Mouse (Mus musculus) hindbrain, embryonic 13.5 days (tissue): Measurements from ENCODE around the gene Bcap31. TPM values are rescaled to one million over a fixed set of nuclear protein-coding genes. Genes with fewer than 3 reads are reported as not detected.
A peak's percentile ranks its signal among the peaks of the same experiment; 100 is the strongest.

Experiments used
- ATAC-seq: fragments of 200-750 bp; cut with Nextera tagmentation; 2 replicates; pipeline ENCODE4 v1.8.0; 2017; ENCODE audit warnings: moderate TSS enrichment; ENCODE audit not compliant: low FRiP score
- H3K27ac ChIP-seq: fragments of 300-500 bp; sonication (generic); 2 replicates; pipeline ENCODE4 v1.5.1; 2015; ENCODE audit warnings: inconsistent platforms, mild to moderate bottlenecking, moderate library complexity
- H3K27me3 ChIP-seq: fragments of 300-500 bp; sonication (generic); 2 replicates; pipeline ENCODE4 v1.6.1; 2015; ENCODE audit warnings: mild to moderate bottlenecking, inconsistent platforms
- H3K36me3 ChIP-seq: fragments of 300-500 bp; sonication (generic); 2 replicates; pipeline ENCODE4 v1.6.1; 2015; ENCODE audit warnings: mild to moderate bottlenecking, inconsistent platforms
- H3K4me1 ChIP-seq: fragments of 300-500 bp; sonication (generic); replicated peaks from 2 replicates; pipeline ENCODE4 v1.6.1; 2015; ENCODE audit warnings: inconsistent platforms
- H3K4me2 ChIP-seq: fragments of 300-500 bp; sonication (generic); 2 replicates; pipeline ENCODE4 v1.6.1; 2015; ENCODE audit warnings: inconsistent platforms, mild to moderate bottlenecking, moderate library complexity
- H3K4me3 ChIP-seq: fragments of 300-500 bp; sonication (generic); 2 replicates; pipeline ENCODE4 v1.5.1; 2015; ENCODE audit warnings: mild to moderate bottlenecking, inconsistent platforms
- H3K9ac ChIP-seq: fragments of 300-500 bp; sonication (generic); 2 replicates; pipeline ENCODE4 v1.6.1; 2015; ENCODE audit warnings: mild to moderate bottlenecking, inconsistent platforms
- H3K9me3 ChIP-seq: fragments of 300-500 bp; sonication (generic); 2 replicates; pipeline ENCODE4 v1.6.1; 2016; ENCODE audit warnings: inconsistent platforms
- WGBS: fragments of 180-500 bp; shearing (Covaris S2); methylation state at CpG from one replicate; pipeline ENCODE4 v1.1.7; 2015; 5-methylcytosine and 5-hydroxymethylcytosine counted together
- polyA plus RNA-seq: library from polyadenylated mRNA; unstranded; fragments of >200 nt; fragmentation: Nextera tagmentation; extraction: Ambion mirVana; gene quantifications from 2 replicates; pipeline ENCODE4 v1.2.1, GENCODE M21; 2015

The Bcap31 gene
- polyA plus RNA-seq, 1 experiment from 2014 or later = 138 TPM

DNA sequence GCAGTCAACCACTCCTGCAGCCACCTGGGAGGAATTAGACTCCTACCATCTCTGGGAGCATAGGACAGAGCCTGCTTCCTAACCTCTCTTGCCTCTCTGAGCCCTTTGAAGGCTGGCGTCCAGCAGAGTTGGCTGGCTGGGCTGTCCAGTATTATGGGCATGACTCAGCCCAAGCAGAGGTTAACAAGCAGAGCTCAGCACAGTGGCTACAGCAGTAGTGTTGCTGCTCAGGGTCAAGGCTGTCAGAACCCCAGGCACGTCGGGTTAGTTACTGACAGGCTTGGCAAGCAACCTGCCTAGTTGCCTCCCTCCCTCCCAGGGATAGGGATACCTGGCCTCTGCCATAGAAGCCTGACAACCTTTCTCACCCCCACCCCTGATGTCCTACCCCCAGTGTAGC lies 2.3 kb upstream of the Bcap31 start:
- Histone ChIP-seq H3K9me3 (no peaks in the 10 kb centered on the region), H3K27ac (no peak overlapping the region), H3K27me3 (no peaks in the 10 kb centered on the region), H3K9ac (0 out of 2 replicates have a peak overlapping the region, but pooled peaks have one; percentile 24), H3K4me3 (no peak overlapping the region), H3K4me1 (peaks cover 38% of the 10 kb centered on the region), H3K36me3 (peaks cover 7% of the 10 kb centered on the region; the same call in 1 of the 2 replicates), H3K4me2 (peak overlapping the region; percentile 23)
- WGBS = 45% methylated on average over 3 of the region's 3 CpGs
- no peak for ATAC-seq

DNA sequence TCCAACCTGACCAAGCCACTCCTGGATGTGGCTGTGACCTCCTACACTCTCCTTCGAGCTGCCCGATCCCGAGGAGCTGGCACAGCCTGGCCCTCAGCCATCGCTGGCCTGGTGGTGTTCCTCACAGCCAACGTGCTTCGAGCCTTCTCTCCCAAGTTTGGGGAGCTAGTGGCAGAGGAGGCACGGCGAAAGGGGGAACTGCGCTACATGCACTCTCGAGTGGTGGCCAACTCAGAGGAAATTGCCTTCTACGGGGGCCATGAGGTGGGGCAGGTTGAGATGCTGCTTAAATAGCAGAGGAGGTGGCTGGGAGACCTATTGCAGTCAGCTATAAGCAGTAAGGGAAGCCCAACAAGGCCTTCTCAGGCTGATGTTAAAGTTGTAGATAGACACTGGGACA lies 1.7 kb upstream of the Bcap31 start:
- H3K27ac ChIP-seq = no peak overlapping the region

DNA sequence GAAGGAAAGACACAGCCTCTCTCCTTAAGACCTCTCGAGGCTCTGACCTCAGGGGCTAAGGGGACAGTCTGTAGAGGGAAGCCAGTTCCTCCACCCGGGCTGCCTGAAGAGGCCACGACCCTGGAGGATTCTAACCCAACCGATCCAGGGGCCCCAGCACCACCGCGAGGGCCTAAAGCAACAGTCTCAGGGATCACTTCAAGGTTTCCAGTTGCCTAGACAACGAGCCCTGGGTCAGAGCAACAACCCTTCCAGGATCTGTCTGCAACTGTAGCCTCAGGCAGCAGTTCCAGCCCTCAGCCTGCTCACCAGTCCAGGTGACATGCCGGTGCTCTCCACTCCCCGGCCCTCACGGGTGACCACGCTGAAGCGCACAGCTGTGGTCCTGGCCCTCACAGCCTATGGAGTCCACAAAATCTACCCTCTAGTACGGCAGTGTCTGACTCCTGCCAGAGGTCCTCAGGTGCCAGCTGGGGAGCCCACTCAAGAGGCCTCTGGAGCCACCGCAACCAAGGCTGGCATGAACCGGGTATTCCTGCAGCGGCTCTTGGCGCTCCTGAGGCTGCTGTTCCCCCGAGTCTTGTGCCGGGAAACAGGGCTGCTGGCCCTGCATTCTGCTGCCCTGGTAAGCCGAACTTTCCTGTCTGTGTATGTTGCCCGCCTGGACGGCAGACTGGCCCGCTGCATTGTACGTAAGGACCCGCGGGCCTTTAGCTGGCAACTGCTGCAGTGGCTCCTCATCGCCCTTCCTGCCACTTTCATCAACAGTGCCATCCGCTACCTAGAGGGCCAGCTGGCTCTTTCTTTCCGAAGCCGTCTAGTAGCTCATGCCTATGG lies 952 bp upstream of the Bcap31 start:
- H3K9me3 ChIP-seq = no peaks in the 10 kb centered on the region
- peak overlapping the region; percentile 69 for H3K9ac ChIP-seq
- H3K27me3 ChIP-seq = no peaks in the 10 kb centered on the region
- H3K4me3 ChIP-seq = peak overlapping the region; percentile 48
- peaks cover 38% of the 10 kb centered on the region for H3K4me1 ChIP-seq
- ATAC-seq = peak; percentile 60
- H3K36me3 ChIP-seq = peaks cover 7% of the 10 kb centered on the region; the same call in 1 of the 2 replicates
- peak overlapping the region; percentile 79 for H3K27ac ChIP-seq
- WGBS = 32% methylated on average over 29 of the region's 30 CpGs
- peak overlapping the region; percentile 67 for H3K4me2 ChIP-seq

More for the DNA sequence above, 1.7 kb upstream of the Bcap31 start:
- peaks cover 38% of the 10 kb centered on the region for H3K4me1 ChIP-seq
- H3K9ac ChIP-seq = peak overlapping the region; percentile 24; the same call in 1 of the 2 replicates
- peak overlapping the region; percentile 48; the same call in 1 of the 2 replicates for H3K4me3 ChIP-seq
- WGBS = 79% methylated on average over 11 of the region's 11 CpGs
- no peak for ATAC-seq
- H3K9me3 ChIP-seq = no peaks in the 10 kb centered on the region
- H3K36me3 ChIP-seq = peaks cover 7% of the 10 kb centered on the region; the same call in 1 of the 2 replicates
- peak overlapping the region; percentile 67 for H3K4me2 ChIP-seq
- H3K27me3 ChIP-seq = no peaks in the 10 kb centered on the region

DNA sequence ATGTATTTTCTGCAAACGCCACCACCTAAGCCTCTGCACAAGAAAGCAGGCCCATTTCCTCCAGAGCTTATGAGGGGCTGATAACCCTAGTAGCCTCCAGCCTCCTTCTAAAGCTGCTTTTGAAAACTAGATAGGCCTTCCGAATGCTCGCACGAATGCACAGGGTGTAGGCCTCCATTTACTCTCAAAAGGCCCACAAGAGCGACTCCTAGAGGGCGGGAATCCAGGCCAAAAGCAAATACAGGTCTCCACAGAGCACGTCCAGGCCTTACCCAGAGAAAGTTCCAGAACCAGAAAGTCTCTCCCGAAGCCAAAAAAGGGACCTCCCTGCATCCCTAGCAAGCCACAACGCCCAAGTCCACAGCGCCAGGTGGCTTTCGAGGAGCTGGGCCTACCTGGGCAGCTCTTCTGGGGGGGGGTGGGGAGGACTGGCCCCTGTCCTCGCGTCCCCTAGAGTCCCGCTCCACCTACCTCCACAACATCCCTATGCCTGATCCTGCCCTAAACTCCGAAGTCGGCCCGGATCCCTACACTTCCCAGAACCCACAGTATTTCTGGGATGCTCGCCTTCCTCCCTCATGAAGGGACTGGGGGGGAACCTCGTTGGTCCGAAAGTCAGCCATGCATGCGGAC lies 383 bp downstream of the Bcap31 start:
- H3K4me2 ChIP-seq = peak overlapping the region; percentile 67
- H3K36me3 ChIP-seq = peaks cover 5% of the 10 kb centered on the region; the same call in 1 of the 2 replicates
- peaks cover 38% of the 10 kb centered on the region for H3K4me1 ChIP-seq
- ATAC-seq = peak; percentile 1
- no peaks in the 10 kb centered on the region for H3K9me3 ChIP-seq
- peak overlapping the region; percentile 69 for H3K9ac ChIP-seq
- WGBS = 25% methylated on average over 21 of the region's 21 CpGs
- no peaks in the 10 kb centered on the region for H3K27me3 ChIP-seq
- peak overlapping the region; percentile 79 for H3K27ac ChIP-seq
- peak overlapping the region; percentile 48 for H3K4me3 ChIP-seq

DNA sequence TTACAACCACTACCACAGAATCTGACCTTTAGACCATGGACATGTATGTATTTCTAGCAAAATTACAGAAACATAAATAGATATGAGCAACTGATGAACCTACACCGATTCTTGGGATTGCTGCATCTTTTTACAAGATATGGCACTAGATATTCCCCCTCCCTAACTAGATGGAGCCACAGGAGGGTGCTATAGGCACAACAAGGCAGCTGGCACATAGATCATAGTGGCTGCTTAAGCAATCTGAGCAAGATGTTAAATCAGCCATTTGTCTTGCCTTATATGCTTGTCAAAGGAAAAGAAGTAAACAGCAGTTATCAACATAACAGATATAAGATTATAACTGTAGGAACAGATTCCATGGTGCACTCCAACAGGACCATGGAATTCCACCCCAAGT lies 15.5 kb downstream of the Bcap31 start:
- peaks cover 9% of the 10 kb centered on the region; the same call in 1 of the 2 replicates for H3K36me3 ChIP-seq
- H3K27me3 ChIP-seq = no peaks in the 10 kb centered on the region
- no peak overlapping the region for H3K4me3 ChIP-seq
- H3K4me1 ChIP-seq = no peaks in the 10 kb centered on the region
- no peak overlapping the region for H3K9ac ChIP-seq
- no peak overlapping the region for H3K27ac ChIP-seq
- ATAC-seq = no peak
- H3K4me2 ChIP-seq = no peak overlapping the region
- no peaks in the 10 kb centered on the region for H3K9me3 ChIP-seq
- 85% methylated on average over 1 of the region's 1 CpGs for WGBS

DNA sequence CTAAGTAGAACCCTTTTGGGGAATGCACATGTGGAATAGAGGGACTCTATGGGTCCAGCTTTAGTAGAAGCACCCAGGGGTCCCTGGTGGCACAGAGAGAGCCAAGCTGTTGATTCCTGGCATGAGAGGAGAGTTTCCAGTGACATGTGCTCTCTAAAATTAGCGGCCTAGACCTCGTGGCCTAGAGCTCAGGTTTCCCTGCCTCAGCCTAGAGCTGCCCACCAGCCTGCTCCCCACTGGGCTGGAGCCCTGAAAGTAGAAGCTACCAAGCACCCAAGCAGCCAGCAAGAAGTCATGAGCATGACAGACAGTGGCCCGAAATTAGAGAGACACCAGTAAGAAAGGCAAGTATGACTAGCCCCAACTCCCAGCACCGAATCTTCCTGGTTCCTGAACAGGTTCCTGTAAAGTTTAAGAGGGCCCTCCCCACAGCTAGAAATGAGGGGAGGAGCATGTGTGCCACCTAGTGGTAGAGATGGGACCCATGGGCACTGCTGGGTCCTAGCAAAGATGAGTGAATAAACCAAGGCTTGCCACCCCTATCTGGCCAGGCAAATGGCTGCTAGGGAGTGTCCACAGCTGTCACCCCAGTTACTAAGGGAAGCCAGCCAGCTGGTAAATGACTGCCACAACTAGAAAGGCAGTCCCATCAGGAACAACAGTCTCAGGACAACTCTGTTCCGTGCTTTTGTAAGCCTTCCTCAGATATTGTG lies 24.9 kb downstream of the Bcap31 start:
- Histone ChIP-seq H3K9me3 (no peaks in the 10 kb centered on the region), H3K4me3 (no peak overlapping the region), H3K4me1 (no peaks in the 10 kb centered on the region), H3K9ac (no peak overlapping the region), H3K4me2 (no peak overlapping the region), H3K27me3 (no peaks in the 10 kb centered on the region), H3K36me3 (peaks cover 23% of the 10 kb centered on the region), H3K27ac (no peak overlapping the region)
- ATAC-seq = 0 out of 2 replicates have a peak, but pooled peaks have one; percentile 24
- 79% methylated on average over 5 of the region's 5 CpGs for WGBS

DNA sequence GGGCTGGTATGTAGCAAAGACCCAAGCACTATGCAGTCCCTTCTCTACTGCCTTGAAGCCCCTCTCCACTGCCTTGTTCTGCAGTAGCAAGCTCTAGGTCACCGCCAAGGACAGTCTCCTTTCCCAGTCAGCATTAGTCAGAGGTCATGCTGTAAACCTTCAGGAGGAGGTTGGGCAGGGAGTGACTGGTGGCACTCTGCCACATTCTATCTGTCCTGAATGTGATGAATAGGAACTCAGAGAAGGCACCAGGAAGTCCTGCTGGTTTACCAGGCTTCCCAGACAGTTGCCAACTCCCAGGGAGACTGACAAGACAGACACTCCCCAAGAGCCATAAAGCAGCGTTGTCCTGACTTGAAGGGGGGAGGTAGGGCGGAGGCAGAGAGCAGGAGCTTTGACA lies 30.3 kb downstream of the Bcap31 start:
- WGBS = 71% methylated on average over 3 of the region's 3 CpGs
- Histone ChIP-seq H3K27me3 (no peaks in the 10 kb centered on the region), H3K4me1 (no peaks in the 10 kb centered on the region), H3K36me3 (peaks cover 58% of the 10 kb centered on the region), H3K27ac (no peak overlapping the region), H3K9me3 (no peaks in the 10 kb centered on the region), H3K9ac (no peak overlapping the region), H3K4me2 (no peak overlapping the region), H3K4me3 (no peak overlapping the region)
- ATAC-seq = no peak

DNA sequence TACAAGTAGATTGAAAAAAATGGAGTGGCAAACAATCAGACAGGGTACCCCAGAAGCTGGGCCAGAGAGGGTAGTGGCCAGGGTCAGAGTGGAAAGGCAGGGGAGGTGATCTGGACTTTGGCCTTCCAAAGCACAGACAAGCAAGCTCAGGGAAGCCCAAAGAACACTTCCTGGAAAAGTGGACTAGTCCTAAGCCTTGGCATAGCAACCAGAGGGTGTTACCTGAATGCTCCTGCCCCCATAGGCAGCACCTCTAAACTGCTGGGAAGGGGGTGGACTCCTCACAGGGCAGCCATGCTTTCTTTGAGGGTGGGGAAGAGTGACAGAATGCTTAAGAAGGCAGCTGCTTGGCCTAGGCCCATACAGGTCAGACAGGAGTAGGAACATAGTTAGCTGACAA lies 31.0 kb downstream of the Bcap31 start:
- Histone ChIP-seq H3K9me3 (no peaks in the 10 kb centered on the region), H3K27me3 (no peaks in the 10 kb centered on the region), H3K36me3 (peaks cover 63% of the 10 kb centered on the region), H3K4me1 (no peaks in the 10 kb centered on the region), H3K4me3 (no peak overlapping the region), H3K27ac (no peak overlapping the region), H3K9ac (no peak overlapping the region), H3K4me2 (no peak overlapping the region)
- 0 out of 2 replicates have a peak, but pooled peaks have one; percentile 13 for ATAC-seq

DNA sequence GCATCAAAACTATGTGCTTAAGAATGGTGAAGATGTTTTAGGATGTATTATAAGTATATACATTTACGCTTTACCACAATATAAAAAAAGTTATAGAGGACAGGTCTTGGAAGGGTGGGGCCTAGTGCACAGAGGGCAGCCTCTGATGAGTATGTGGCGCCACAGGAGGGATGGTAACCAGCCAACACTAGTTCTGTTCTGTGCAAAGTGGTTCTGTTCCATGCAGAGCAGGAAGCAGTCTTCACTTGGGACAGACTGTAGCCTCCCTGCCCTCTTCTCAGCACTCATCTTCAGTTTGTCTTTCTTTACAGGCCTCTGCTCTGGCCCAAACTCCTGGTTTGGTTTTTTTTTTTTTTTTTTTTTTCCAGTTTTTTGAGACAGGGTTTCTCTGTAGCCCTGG lies 31.8 kb downstream of the Bcap31 start:
- H3K27me3 ChIP-seq = no peaks in the 10 kb centered on the region
- WGBS = 94% methylated on average over 2 of the region's 2 CpGs
- peaks cover 71% of the 10 kb centered on the region for H3K36me3 ChIP-seq
- H3K27ac ChIP-seq = no peak overlapping the region
- H3K4me3 ChIP-seq = no peak overlapping the region
- H3K9me3 ChIP-seq = no peaks in the 10 kb centered on the region
- no peak overlapping the region for H3K9ac ChIP-seq
- no peaks in the 10 kb centered on the region for H3K4me1 ChIP-seq
- H3K4me2 ChIP-seq = no peak overlapping the region
- ATAC-seq = no peak

DNA sequence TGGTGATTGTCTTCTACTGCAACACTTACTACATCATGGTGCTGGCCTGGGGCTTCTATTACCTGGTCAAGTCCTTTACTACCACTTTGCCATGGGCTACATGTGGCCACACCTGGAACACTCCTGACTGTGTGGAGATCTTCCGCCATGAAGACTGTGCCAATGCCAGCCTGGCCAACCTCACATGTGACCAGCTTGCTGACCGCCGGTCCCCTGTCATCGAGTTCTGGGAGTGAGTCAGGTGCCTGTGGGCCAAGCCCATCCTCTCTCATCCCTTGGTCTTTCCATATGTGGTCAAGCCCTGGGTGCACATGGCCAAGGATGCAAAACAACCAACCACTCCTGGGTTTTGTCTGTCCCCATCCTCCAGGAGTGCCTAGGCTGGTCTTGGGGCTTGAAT lies 39.3 kb downstream of the Bcap31 start:
- Histone ChIP-seq H3K27ac (no peak overlapping the region), H3K4me3 (no peak overlapping the region), H3K27me3 (no peaks in the 10 kb centered on the region), H3K36me3 (peaks cover 45% of the 10 kb centered on the region), H3K4me2 (no peak overlapping the region), H3K4me1 (peaks cover 24% of the 10 kb centered on the region), H3K9ac (no peak overlapping the region), H3K9me3 (no peaks in the 10 kb centered on the region)
- 97% methylated on average over 4 of the region's 4 CpGs for WGBS
- ATAC-seq = no peak

DNA sequence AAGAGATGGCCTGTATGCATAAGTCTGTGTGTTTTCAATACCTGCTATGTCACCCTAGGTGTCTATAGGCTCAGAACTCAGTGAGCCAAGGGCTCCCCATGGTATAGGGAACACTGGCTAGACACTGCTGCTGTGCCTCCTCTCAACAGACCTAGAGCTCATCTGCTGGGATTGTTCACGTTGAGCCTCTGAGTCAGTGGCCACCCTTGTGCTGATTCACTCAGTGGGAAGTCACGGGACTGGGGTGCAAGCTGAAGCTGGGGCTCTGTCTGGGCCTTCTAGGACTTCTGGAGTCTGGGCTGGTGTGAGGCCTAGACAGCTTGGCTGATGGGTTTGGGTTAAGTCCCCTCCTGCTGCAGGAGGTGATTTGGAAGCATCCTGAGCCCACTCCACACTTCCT lies 40.7 kb downstream of the Bcap31 start:
- Histone ChIP-seq H3K36me3 (peaks cover 33% of the 10 kb centered on the region), H3K27me3 (no peaks in the 10 kb centered on the region), H3K4me2 (peak overlapping the region; percentile 69), H3K4me1 (peaks cover 24% of the 10 kb centered on the region), H3K27ac (no peak overlapping the region), H3K4me3 (peak overlapping the region; percentile 60), H3K9me3 (no peaks in the 10 kb centered on the region), H3K9ac (peak overlapping the region; percentile 87)
- no peak for ATAC-seq
- 64% methylated on average over 2 of the region's 2 CpGs for WGBS
